Mouse (Mus musculus): ENCODE measurements around the gene Slc38a6. TPM values are rescaled to one million over a fixed set of nuclear protein-coding genes. Genes with fewer than 3 reads are reported as not detected.
A peak's percentile ranks its signal among the peaks of the same experiment; 100 is the strongest.

Slc38a6 gene
- polyA plus RNA-seq, 1 experiment, result 32.7 TPM

DNA sequence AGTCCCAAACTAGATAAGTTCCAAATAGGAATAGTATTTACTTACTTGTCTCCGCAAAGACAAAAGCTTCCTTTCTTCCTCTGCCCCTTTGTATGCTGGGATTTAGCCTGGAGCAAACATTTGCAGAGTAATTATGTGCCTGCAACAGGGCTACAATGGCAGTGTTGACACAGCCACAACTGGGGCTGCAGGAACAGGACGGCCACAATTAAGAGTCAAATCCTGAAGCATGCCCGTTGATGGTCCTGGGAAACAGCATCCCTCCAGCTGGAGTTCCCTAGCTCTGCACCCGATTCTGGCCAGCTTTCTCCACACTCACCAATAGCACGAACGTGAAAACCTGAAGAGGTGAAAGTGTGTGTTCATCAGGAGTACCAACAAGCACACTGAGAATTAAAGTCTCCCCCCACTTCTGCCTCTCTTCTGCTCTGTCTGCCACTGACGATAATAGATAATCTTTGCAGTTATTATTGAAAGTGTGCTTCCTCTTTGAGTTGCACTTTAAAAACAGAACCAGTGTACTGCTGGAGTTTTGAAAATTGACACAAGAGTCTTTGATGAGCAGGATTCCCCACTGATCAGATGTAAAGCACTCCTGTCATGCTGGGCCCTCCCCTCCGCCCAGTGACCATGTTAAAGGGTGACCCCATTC is 54.2 kb downstream of the Slc38a6 start:
- Histone ChIP-seq H3K4me3 (ENCODE audit: control insufficient read depth, insufficient read depth, low read length) (no peak overlapping the region), H3K27me3 (ENCODE audit: control insufficient read depth, insufficient read depth, low read length) (no peaks in the 10 kb centered on the region), H3K4me1 (replicated peaks; ENCODE audit: control insufficient read depth, insufficient read depth, low read length) (peaks cover 11% of the 10 kb centered on the region), H3K27ac (ENCODE audit: control insufficient read depth, insufficient read depth, low read length) (no peak overlapping the region), H3K36me3 (ENCODE audit: control insufficient read depth, insufficient read depth, low read length) (no peaks in the 10 kb centered on the region)
- no peak for DNase-seq
- 91% methylated on average over 8 of the region's 8 CpGs for WGBS
- TF ChIP-seq POLR2A (IDR thresholded peaks at IDR 0.05; ENCODE audit: control insufficient read depth, extremely low read depth, insufficient read depth, low read length, poor library complexity) (no peak), CTCF (IDR thresholded peaks at IDR 0.05; ENCODE audit: borderline replicate concordance, control insufficient read depth, extremely low read depth, insufficient read depth, low read length, poor library complexity) (no peak)

GRCm38 (mm10) chr12:73341703-73342663 is 55.4 kb downstream of the Slc38a6 start:
- TF ChIP-seq CTCF (IDR thresholded peaks at IDR 0.05; ENCODE audit: borderline replicate concordance, control insufficient read depth, extremely low read depth, insufficient read depth, low read length, poor library complexity) (no peak), POLR2A (IDR thresholded peaks at IDR 0.05; ENCODE audit: control insufficient read depth, extremely low read depth, insufficient read depth, low read length, poor library complexity) (no peak)
- H3K27ac ChIP-seq (ENCODE audit: control insufficient read depth, insufficient read depth, low read length), result peak overlapping the region; percentile 83
- H3K4me3 ChIP-seq (ENCODE audit: control insufficient read depth, insufficient read depth, low read length), result no peak overlapping the region
- no peaks in the 10 kb centered on the region for H3K36me3 ChIP-seq (ENCODE audit: control insufficient read depth, insufficient read depth, low read length)
- peak; percentile 47 for DNase-seq
- WGBS, result 23% methylated on average over 14 of the region's 14 CpGs
- peaks cover 11% of the 10 kb centered on the region for H3K4me1 ChIP-seq (replicated peaks; ENCODE audit: control insufficient read depth, insufficient read depth, low read length)
- H3K27me3 ChIP-seq (ENCODE audit: control insufficient read depth, insufficient read depth, low read length), result no peaks in the 10 kb centered on the region

GRCm38 (mm10) chr12:73344300-73344699 is 57.7 kb downstream of the Slc38a6 start:
- Histone ChIP-seq H3K36me3 (ENCODE audit: control insufficient read depth, insufficient read depth, low read length) (no peaks in the 10 kb centered on the region), H3K27ac (ENCODE audit: control insufficient read depth, insufficient read depth, low read length) (no peak overlapping the region), H3K4me3 (ENCODE audit: control insufficient read depth, insufficient read depth, low read length) (no peak overlapping the region), H3K27me3 (ENCODE audit: control insufficient read depth, insufficient read depth, low read length) (no peaks in the 10 kb centered on the region), H3K4me1 (replicated peaks; ENCODE audit: control insufficient read depth, insufficient read depth, low read length) (peaks cover 11% of the 10 kb centered on the region)
- no peak for DNase-seq
- 95% methylated on average over 4 of the region's 4 CpGs for WGBS
- TF ChIP-seq CTCF (IDR thresholded peaks at IDR 0.05; ENCODE audit: borderline replicate concordance, control insufficient read depth, extremely low read depth, insufficient read depth, low read length, poor library complexity) (no peak), POLR2A (IDR thresholded peaks at IDR 0.05; ENCODE audit: control insufficient read depth, extremely low read depth, insufficient read depth, low read length, poor library complexity) (no peak)

GRCm38 (mm10) chr12:73345157-73345556 is 58.6 kb downstream of the Slc38a6 start:
- no peak for DNase-seq
- H3K4me1 ChIP-seq (replicated peaks; ENCODE audit: control insufficient read depth, insufficient read depth, low read length), result peaks cover 9% of the 10 kb centered on the region
- WGBS, result 78% methylated on average over 12 of the region's 12 CpGs
- TF ChIP-seq POLR2A (IDR thresholded peaks at IDR 0.05; ENCODE audit: control insufficient read depth, extremely low read depth, insufficient read depth, low read length, poor library complexity) (no peak), CTCF (IDR thresholded peaks at IDR 0.05; ENCODE audit: borderline replicate concordance, control insufficient read depth, extremely low read depth, insufficient read depth, low read length, poor library complexity) (no peak)
- H3K36me3 ChIP-seq (ENCODE audit: control insufficient read depth, insufficient read depth, low read length), result no peaks in the 10 kb centered on the region
- H3K4me3 ChIP-seq (ENCODE audit: control insufficient read depth, insufficient read depth, low read length), result no peak overlapping the region
- H3K27me3 ChIP-seq (ENCODE audit: control insufficient read depth, insufficient read depth, low read length), result no peaks in the 10 kb centered on the region
- no peak overlapping the region for H3K27ac ChIP-seq (ENCODE audit: control insufficient read depth, insufficient read depth, low read length)

DNA sequence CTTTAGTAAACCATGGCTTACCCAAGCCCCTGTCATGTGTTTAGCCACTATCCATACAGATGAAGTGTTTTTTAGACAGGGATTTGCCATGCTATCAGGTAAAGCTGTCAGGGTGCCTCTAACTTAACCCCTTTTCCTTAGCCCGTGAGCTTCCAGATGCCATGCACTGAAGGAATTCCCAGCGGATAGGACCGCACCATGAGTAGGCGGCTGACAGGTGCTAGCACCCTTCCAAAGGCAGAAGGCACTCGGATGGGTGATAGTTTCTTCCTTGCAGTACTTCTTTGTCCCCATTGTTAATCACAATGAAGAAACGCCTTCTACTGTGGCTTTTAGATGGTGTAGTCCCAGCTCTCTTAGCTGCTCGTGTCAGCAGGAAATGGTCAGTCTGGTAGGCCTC is 60.6 kb downstream of the Slc38a6 start:
- Histone ChIP-seq H3K27me3 (ENCODE audit: control insufficient read depth, insufficient read depth, low read length) (no peaks in the 10 kb centered on the region), H3K36me3 (ENCODE audit: control insufficient read depth, insufficient read depth, low read length) (no peaks in the 10 kb centered on the region), H3K4me3 (ENCODE audit: control insufficient read depth, insufficient read depth, low read length) (no peak overlapping the region), H3K4me1 (replicated peaks; ENCODE audit: control insufficient read depth, insufficient read depth, low read length) (peaks cover 6% of the 10 kb centered on the region), H3K27ac (ENCODE audit: control insufficient read depth, insufficient read depth, low read length) (no peak overlapping the region)
- no peak for DNase-seq
- WGBS, result 96% methylated on average over 7 of the region's 7 CpGs
- TF ChIP-seq POLR2A (IDR thresholded peaks at IDR 0.05; ENCODE audit: control insufficient read depth, extremely low read depth, insufficient read depth, low read length, poor library complexity) (no peak), CTCF (IDR thresholded peaks at IDR 0.05; ENCODE audit: borderline replicate concordance, control insufficient read depth, extremely low read depth, insufficient read depth, low read length, poor library complexity) (no peak)

- no peak for TF ChIP-seq CTCF (IDR thresholded peaks at IDR 0.05; ENCODE audit: borderline replicate concordance, control insufficient read depth, extremely low read depth, insufficient read depth, low read length, poor library complexity)
- no peak for TF ChIP-seq POLR2A (IDR thresholded peaks at IDR 0.05; ENCODE audit: control insufficient read depth, extremely low read depth, insufficient read depth, low read length, poor library complexity)
- Histone ChIP-seq H3K4me3 (ENCODE audit: control insufficient read depth, insufficient read depth, low read length) (no peak overlapping the region), H3K4me1 (replicated peaks; ENCODE audit: control insufficient read depth, insufficient read depth, low read length) (no peaks in the 10 kb centered on the region), H3K27ac (ENCODE audit: control insufficient read depth, insufficient read depth, low read length) (no peak overlapping the region), H3K36me3 (ENCODE audit: control insufficient read depth, insufficient read depth, low read length) (no peaks in the 10 kb centered on the region), H3K27me3 (ENCODE audit: control insufficient read depth, insufficient read depth, low read length) (no peaks in the 10 kb centered on the region)
- WGBS, result 96% methylated on average over 7 of the region's 7 CpGs
- DNase-seq, result no peak
Observed at GRCm38 (mm10) chr12:73350466-73350865, 63.9 kb downstream of the Slc38a6 start.
